Mouse (Mus musculus) B cell, adult 2 months (primary cell): ENCODE data around the gene Cmtm4.

Experiments used
- DNase-seq, 2 experiments: peaks; one replicate each; pipeline ENCODE4 v3.0.0; 2022

Cmtm4 gene

DNA sequence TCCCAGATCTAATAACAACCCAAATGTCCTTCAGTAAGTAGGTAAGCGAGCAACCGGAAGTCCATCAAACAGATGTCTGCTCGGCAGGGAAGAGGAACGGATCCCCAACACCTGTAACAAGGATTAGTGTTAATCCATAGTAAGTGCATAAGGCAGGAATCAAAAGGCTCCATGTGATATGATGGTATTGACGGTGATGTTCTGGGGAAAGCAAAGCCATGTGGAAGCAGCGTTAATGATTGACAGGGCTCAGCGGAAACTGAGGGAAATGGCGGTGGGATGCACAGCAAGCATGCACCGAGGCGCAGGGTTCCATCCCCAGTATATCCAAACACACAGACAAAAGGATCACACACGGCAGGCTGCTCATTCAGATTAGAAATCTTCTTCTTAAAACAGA, 21.3 kb downstream of the Cmtm4 start:
- DNase-seq: no peak

- peak; percentile 3 to 8 for DNase-seq
Measured at GRCm38 (mm10) chr8:104373779-104374178, 21.8 kb downstream of the Cmtm4 start.

DNA sequence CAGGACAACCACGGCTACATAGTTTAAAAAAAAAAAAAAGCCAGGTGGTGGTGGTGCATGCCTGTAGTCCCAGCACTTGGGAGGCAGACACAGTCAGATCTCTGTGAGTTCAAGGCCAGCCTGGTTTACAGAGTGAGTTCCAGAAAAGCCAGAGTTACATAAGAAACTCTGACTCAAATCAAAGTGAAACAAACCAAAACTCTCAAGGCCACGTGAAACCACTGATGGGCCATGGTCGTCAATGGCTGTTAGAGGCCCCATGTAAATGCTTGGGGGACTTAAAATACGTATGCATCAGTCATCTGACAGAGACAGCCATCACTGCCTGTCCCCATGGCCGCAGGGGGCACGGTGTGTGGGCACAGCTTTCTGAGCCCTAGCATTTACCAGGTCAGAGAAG, 24.5 kb downstream of the Cmtm4 start:
- no peak for DNase-seq

DNA sequence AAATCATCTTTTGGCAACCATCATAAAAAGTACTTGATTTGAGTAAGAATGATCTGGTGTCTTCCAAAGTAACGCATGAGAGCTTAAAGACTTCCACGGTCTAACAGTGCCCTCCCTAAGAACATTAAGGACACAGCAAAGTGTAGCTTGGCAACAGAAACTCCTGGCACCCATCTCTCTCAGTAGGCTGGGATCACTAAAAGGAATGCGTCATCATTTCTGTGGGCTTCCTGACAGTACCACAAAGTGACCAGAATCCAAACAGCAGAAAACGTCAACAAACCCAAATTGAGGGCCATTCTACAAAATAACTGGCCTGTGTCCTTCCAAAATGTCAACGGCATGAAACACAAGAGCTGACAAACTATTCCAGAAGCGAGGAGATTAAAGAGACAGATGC, 25.5 kb downstream of the Cmtm4 start:
- DNase-seq: no peak

DNA sequence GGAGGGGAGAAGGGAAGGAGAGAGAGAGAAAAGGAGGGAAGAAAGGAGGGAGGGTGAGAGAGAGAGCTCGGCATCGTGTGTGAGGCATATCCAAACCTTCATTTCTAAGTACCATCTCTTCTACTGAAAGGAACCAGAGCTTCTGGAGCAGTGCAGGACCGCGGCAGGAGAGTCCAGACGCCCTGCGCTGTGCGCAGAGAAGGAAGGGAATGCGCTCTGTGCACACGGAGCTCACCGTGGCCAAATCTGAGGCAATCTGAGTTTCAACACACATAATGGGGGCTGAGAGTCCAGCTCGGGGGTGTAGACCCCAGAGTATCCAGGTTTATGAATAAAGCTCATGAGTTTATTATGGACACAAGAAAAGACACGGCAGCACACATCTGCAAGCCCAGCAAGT, 26.0 kb downstream of the Cmtm4 start:
- no peak for DNase-seq

DNA sequence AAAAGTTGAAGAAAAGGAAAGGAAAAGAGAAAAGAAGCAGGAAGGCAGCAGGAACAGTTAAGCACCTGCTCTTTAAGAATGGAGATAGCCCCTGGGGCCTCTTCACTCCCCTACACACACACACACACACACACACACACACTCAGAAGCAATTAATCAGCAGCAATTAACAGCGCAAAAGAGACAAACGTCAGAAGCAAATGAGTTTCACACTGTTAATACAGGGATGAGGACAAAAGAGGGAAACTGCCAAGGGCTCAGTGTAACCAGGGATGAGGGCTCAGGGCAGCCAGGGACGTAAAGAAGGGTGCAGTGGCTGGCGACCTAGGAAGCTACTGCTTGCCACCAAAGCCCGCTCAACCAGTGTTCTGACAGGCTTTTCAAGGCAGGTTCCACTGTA, 28.2 kb downstream of the Cmtm4 start:
- DNase-seq: no peak

- DNase-seq: no peak
Measured at GRCm38 (mm10) chr8:104365695-104366094, 29.9 kb downstream of the Cmtm4 start.

GRCm38 (mm10) chr8:104359778-104360456, 35.7 kb downstream of the Cmtm4 start:
- DNase-seq: no peak

GRCm38 (mm10) chr8:104358637-104359036, 37.0 kb downstream of the Cmtm4 start:
- no peak for DNase-seq

GRCm38 (mm10) chr8:104354504-104354903, 41.1 kb downstream of the Cmtm4 start:
- no peak for DNase-seq

DNA sequence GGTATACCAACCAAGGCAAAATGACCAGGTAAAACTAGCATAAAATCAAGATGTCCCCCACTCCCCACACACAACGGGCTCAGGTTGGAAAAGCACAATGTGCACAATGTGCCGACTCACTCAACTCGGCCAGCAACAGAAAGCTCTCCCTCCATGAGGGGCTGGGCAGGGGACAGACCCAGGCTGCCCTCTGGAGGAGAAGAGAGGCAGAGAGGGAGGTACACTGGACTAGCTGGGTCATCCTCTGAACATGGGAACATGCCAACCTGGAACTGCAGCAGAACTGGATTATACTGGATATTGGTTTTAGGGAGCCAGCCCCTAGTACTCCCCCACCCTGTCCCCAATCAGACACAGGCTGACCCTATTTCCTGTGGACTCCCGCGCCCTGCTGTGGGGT, 42.4 kb downstream of the Cmtm4 start:
- no peak for DNase-seq

DNA sequence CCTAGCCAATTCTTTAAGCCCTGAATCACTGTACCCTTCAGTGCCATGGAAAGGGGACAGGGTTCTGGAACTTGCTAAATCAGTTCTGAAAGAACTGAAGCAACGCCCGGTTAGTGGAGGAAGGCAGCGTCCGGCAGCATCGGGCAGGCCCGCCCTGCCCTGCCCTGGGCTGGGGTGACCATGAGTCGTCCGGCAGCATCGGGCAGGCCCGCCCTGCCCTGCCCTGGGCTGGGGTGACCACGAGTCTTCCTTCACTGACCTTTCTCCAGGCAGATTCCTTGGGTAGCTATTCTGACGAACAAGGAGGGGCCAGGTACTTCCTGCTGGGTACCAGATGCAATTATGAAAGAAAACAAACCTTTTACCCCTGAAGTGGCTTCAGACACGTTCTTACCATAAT, 45.6 kb downstream of the Cmtm4 start:
- no peak for DNase-seq

DNA sequence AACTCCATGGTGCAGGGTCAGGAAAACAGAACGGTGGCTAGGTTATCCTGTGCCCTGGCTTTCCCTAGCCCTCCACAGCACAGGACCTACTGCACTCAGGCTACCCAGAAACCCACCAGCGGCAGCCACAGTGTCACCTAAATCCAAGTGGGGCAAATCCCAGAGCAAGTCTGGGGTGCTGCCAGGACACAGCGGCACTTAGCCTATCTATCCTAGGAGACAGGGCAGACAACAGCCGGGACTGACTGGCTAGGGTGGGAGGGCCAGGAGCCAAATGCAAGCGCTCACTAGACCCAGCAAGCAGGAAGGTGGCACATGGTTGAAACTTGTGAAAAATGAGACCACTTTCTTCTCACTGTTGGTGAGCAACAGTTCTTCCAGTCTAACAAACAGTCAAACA, 46.6 kb downstream of the Cmtm4 start:
- no peak for DNase-seq

DNA sequence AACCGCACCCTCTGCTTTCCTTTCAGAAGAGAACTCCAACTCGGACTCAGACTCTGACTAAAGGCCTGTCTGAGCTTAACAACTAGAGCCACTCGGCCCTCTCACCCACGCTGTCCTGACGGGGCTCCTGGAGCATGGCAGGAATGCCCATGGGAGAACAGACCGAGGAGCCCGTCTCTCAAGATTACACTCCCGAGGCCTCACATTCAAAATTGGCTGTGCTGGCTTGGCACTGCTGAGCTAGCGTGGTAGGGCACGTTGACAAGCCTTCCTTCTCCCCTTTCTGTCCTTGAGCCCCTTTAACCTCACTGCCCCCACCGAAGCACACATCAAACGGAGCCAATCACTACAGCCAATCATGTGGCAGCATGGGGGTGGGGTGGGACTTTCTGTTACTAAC, 48.9 kb downstream of the Cmtm4 start:
- no peak for DNase-seq

GRCm38 (mm10) chr8:104344622-104345021, 51.0 kb downstream of the Cmtm4 start:
- no peak for DNase-seq

DNA sequence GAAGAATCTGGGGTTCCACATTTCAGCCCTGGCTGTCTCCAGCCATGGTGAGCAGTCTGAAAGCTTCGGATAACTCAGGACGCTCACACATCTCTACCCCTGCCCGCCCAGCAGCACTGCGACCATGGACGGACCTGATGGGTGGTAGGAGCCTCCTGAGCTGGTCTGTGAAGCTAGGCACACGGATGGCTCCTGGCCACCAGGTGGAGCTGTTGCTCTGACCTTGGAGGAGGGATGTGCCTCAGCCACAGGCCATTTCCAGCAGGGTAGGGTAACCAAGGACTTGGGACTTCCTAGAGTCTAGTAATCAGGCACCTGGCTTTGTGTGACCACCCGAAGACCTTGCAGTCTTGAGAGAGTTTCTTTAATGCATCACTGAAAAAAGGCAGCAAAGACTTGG, 51.6 kb downstream of the Cmtm4 start:
- DNase-seq: peak; percentile 85 to 86

- DNase-seq: no peak
Measured at GRCm38 (mm10) chr8:104342426-104342825, 53.2 kb downstream of the Cmtm4 start.

- DNase-seq: no peak
Measured at GRCm38 (mm10) chr8:104341678-104342077, 53.9 kb downstream of the Cmtm4 start.

DNA sequence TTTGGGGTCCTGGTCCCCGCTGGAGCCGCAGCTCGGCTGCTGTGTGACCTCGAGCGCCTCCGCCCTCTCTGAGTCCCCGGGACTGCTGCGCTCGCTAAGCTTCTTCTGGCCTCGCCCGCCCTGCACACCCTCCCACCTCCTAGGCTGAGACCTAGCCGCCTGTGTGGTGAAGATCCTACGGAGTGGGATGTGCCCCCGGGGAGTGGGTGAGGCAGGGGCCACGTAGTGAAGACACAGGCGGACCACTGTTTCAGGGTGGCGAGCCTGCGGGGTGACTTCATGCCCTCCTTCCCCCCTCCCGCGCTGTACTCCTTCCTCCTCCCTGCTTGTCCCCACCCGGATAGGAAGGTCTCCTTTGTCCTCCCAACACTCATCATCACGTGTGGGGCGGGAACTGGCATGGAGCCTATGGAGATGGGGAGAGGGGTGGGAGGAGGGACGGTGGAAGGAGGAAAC, 54.5 kb downstream of the Cmtm4 start:
- DNase-seq: no peak

- DNase-seq: peak; percentile 85 to 87
Measured at GRCm38 (mm10) chr8:104340233-104341105, 55.1 kb downstream of the Cmtm4 start.

DNA sequence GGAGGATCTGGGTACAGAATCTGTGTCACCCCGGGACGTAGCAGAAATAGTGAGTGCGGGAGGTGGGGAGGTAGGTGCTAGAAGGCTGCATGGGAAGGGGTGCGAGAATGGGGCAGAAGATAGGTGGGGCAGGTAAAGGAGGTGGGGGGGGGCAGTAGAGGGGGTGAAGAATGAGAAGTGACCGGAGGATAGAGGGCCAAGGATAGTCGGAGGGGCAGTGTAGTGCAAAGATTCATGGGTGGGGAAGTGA, 55.7 kb downstream of the Cmtm4 start:
- DNase-seq: no peak

- DNase-seq: no peak
Measured at GRCm38 (mm10) chr8:104339229-104339982, 56.2 kb downstream of the Cmtm4 start, which contains the start of gene Cmtm3. TSS of gene Cmtm3 (plus strand) at chr8:104339410.

DNA sequence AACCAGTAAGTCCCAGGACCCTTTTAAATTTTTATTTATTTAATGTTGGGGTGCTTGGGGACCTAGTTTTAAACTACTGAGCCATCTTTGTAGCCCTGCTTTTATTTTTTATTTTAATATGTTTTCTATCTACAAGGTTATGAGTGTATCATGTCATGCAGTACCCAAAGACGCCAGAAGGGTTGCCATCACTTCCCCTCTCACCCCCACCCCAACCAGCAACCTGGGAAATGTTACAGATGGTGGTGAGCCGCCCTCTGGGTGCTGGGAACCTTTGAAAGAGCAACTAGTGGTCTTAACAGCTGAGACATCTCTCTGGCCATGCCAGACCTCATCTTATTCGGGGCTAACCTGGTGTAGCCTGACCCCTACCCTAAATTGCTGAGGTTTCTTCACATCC, 57.7 kb downstream of the Cmtm4 start:
- peak; percentile 50 to 51 for DNase-seq

DNA sequence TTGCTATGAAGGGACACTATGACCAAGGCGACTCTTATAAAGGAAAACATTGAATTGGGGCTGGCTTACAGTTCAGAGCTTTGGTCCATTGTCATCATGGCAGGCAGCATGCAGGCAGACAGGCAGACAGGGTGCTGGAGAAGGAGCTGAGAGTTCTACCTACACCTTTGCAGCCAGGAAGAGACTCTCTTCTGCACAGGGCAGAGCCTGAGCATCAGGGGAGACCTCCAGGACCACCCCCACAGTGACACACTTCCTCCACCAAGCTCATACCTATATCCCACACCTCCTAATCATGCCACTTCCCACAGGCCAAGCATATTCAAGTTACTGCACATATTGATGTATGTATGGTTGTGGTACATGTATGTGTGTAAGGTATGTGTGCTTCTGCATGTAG, 58.8 kb downstream of the Cmtm4 start:
- DNase-seq: no peak
